Mouse (Mus musculus) lung, postnatal 0 days (tissue): ENCODE results near the gene Tnn.

ENCODE experiments used
- CTCF ChIP-seq: IDR thresholded peaks from 2 replicates; pipeline ENCODE4 v1.5.1; 2016; ENCODE audit warnings: antibody characterized with exemption, mild to moderate bottlenecking
- EP300 ChIP-seq: IDR thresholded peaks from 2 replicates; pipeline ENCODE4 v1.6.1; 2016; ENCODE audit warnings: antibody characterized with exemption, mild to moderate bottlenecking, control low read depth

- TF ChIP-seq CTCF, result no peak
- no peak for TF ChIP-seq EP300
Observed at GRCm38 (mm10) chr1:160144343-160144742, 9.0 kb downstream of the Tnn start.
